ENCODE assay signal across 8 mouse cellular contexts in the genomic region with DNA sequence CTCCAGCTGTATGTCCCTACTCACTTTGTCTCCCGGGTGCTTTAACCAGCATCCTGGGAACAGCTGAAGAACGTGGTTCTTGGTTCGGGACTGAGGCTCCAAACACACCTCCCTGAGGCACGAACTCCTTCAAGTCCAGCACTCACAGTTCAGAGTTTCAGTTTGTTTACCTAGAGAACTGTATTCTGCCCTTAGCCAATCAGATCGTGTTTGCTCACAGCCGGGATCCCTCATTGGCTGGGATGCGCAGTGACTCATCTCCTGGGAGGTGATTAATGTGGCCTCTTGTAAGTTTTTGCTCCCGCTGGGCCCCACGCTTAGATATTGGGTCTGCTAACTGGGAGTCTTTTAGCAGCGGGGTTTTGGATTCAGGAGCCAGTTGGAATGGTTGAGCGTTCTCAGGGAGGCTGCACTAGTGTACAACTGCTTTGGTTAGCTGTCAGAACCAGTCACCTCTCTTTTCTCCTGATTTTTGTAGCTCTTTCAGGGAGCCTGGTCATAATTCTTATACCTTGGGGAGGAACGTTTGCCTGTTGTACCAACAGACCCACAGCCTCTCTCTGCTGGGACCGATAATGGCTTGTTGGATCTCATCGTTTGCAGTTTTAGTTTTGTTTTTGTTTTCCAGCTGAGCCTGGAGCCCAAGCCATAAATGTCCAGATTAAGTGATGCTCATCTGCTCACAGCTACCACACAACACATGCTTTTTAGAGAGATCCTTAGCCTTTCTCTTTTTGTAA. TPM values are rescaled to one million over a fixed set of nuclear protein-coding genes. Genes with fewer than 3 reads are reported as not detected.
DNase-seq lines count a peak whose midpoint lies in the region; ATAC-seq and TF ChIP-seq lines count a peak whose summit lies in the region.

No protein-coding gene starts in this region.

- TF ChIP-seq POLR2A in liver, adult 2 months (IDR thresholded peaks at IDR 0.05; ENCODE audit: extremely low read depth, insufficient read depth, low read length) = no peak

- H3K36me3 ChIP-seq in heart, embryonic 10.5 days = no peaks in the 10 kb centered on the region
- no peaks in the 10 kb centered on the region for H3K36me3 ChIP-seq in liver, adult 2 months (ENCODE audit: control insufficient read depth, insufficient read depth, low read length)

- H3K27me3 ChIP-seq in heart, embryonic 10.5 days (ENCODE audit: insufficient read depth, poor library complexity, severe bottlenecking) = no peaks in the 10 kb centered on the region
- H3K27me3 ChIP-seq in liver, adult 2 months (ENCODE audit: control insufficient read depth, insufficient read depth, low read length) = no peaks in the 10 kb centered on the region

- H3K27ac ChIP-seq in heart, embryonic 10.5 days = peak overlapping the region; percentile 84
- peak overlapping the region; percentile 1; the same call in 1 of the 2 replicates for H3K27ac ChIP-seq in liver, adult 2 months (replicated peaks; ENCODE audit: insufficient read depth, low read depth, low read length)

- peak; percentile 99 for DNase-seq in 3T3-L1 (ENCODE audit: low read depth, low spot score)
- DNase-seq in adrenal gland, adult 18-20 months (ENCODE audit: low spot score in 2 of 2) = peak; percentile 64 to 70
- peak; percentile 95 for DNase-seq in heart, embryonic 10.5 days (ENCODE audit: low spot score)
- DNase-seq in kidney, adult 9 months = peak; percentile 79
- peak; percentile 68 for DNase-seq in liver, adult 2 months (ENCODE audit: extremely low read depth, low read depth, low spot score)
- DNase-seq in monocyte, adult 2 months (ENCODE audit: low read depth in 1 of 2, low spot score in 2 of 2) = peak; percentile 43 to 60
- peak; percentile 87 to 88 for DNase-seq in spleen, postnatal 4 days (ENCODE audit: low spot score in 2 of 2)

- no peaks in the 10 kb centered on the region for H3K79me2 ChIP-seq in liver, adult 2 months (ENCODE audit: control insufficient read depth, insufficient read depth, low read length)

- peak; percentile 92 for ATAC-seq in erythroid progenitor cell, adult 5-6 weeks (replicated peaks; ENCODE audit: low FRiP score, poor library complexity, severe bottlenecking)

- WGBS in heart, embryonic 10.5 days = 5% methylated on average over 14 of the region's 14 CpGs
- 20% methylated on average over 14 of the region's 14 CpGs for WGBS in liver, adult 2 months

- peak overlapping the region; percentile 54 for H3K4me3 ChIP-seq in heart, embryonic 10.5 days
- peak overlapping the region; percentile 2 for H3K4me3 ChIP-seq in liver, adult 2 months (ENCODE audit: insufficient read depth, low read depth, low read length)

- TF ChIP-seq CTCF in liver, adult 2 months (IDR thresholded peaks at IDR 0.05; ENCODE audit: low read depth, low read length) = no peak

- no peaks in the 10 kb centered on the region for H3K9me3 ChIP-seq in heart, embryonic 10.5 days

- peaks cover 26% of the 10 kb centered on the region for H3K4me1 ChIP-seq in heart, embryonic 10.5 days
- peaks cover 11% of the 10 kb centered on the region; the same call in 1 of the 2 replicates for H3K4me1 ChIP-seq in liver, adult 2 months (ENCODE audit: control insufficient read depth, insufficient read depth, low read length)

- no peak overlapping the region for H3K9ac ChIP-seq in liver, adult 2 months (ENCODE audit: low read depth, low read length)

RNA-seq across cellular contexts. Expression of gene Vwf, which starts 26.8 kb away (rescaled TPM):
- 1 to 10 TPM; 5.7 to 8.0 TPM for total RNA-seq in adrenal gland, adult 18-20 months (2021)
- total RNA-seq in erythroid progenitor cell, adult 5-6 weeks (2015; ENCODE audit: low replicate concordance) = 8.8 and 31.4 TPM in 2 replicates
- total RNA-seq in erythroid progenitor cell, adult 5-6 weeks (2017; ENCODE audit: low replicate concordance) = 19.9 and 33.4 TPM in 2 replicates
- polyA plus RNA-seq in heart, embryonic 10.5 days (2016; fragmentation: Nextera tagmentation; extraction: Ambion mirVana) = 22.1 and 26.0 TPM in 2 replicates
- 4.9 and 6.8 TPM in 2 replicates for total RNA-seq in liver, adult 2 months (2014; rRNA removed)
- polyA plus RNA-seq in liver, adult 2 months (2012; rRNA removed) = 9.0 and 10.9 TPM in 2 replicates

Comparison
In these comparisons a context has a peak if more than half of its experiments do, and no peak if none do; other contexts are left out.
1. Peak in every context shown above with its lines: DNase-seq, ATAC-seq, H3K4me3 ChIP-seq and H3K27ac ChIP-seq.